Mouse (Mus musculus): ENCODE measurements around the gene Bsdc1. TPM values are rescaled to one million over a fixed set of nuclear protein-coding genes. Genes with fewer than 3 reads are reported as not detected.

The Bsdc1 gene
- not detected in 2 replicates for polyA plus RNA-seq (2012; ENCODE audit: insufficient read depth, insufficient read length, low replicate concordance, missing spikeins)

DNA sequence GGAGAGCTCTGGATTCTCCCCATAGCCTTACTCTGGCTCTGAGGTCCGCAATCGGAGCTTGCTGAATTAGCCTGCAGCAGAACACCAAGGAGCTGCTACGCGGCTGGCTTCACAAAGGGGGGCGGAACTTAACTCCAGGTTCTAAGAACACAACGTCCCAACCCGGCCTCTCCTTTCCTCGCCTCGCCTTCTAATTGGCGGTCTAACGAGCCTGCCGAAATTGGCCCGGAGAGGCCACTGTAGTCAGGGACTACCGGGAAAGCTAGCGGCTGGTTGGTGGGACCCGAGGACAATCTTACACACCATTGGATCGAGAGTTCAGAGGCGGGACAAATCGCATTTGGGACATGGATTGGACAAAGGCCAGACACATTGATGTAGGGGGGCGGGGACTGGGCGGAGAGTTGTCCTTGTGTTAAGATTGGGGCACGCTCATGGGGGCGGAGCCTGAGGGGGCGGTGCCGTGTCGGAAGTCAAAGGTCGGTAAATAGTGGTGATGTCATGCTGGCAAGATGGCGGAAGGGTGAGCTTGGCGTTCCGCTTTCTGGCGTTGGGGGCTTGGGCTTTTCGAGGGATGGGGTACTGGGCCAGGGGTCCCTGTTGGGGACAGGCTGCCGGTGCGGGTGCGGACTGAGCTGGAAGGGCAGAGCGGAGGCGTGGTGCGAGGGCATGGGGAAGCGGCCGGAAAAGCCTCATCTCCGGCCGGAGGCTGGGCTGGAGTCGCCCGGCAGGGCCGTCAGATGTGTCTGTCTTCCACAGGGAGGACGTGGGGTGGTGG lies at the start of gene Bsdc1:
Gene Bsdc1, plus strand, starts transcription at position 399 of the 778 bp plus-strand sequence.
- Histone ChIP-seq H3K4me3 (ENCODE audit: insufficient read depth, low read depth, low read length) (peak within 1 kb of the TSS; percentile 98), H3K27ac (ENCODE audit: insufficient read depth, low read depth, low read length) (peak within 1 kb of the TSS; percentile 91), H3K4me1 (ENCODE audit: control insufficient read depth, insufficient read depth, low read length) (peaks cover 8% of the 10 kb centered on the region)
- under 1% methylated on average over 46 of the region's 46 CpGs for WGBS
- TF ChIP-seq CTCF (IDR thresholded peaks at IDR 0.05; ENCODE audit: insufficient read depth, low read depth, low read length) (no peak), POLR2A (IDR thresholded peaks at IDR 0.05; ENCODE audit: insufficient read depth, low read depth, low read length) (peak; percentile 36)

- 97% methylated on average over 5 of the region's 5 CpGs for WGBS
- H3K4me1 ChIP-seq (ENCODE audit: control insufficient read depth, insufficient read depth, low read length) = no peaks in the 10 kb centered on the region
- no peak overlapping the region for H3K27ac ChIP-seq (ENCODE audit: insufficient read depth, low read depth, low read length)
- TF ChIP-seq POLR2A (IDR thresholded peaks at IDR 0.05; ENCODE audit: insufficient read depth, low read depth, low read length) (no peak), CTCF (IDR thresholded peaks at IDR 0.05; ENCODE audit: insufficient read depth, low read depth, low read length) (no peak)
- H3K4me3 ChIP-seq (ENCODE audit: insufficient read depth, low read depth, low read length) = no peak overlapping the region
These were observed 45.5 kb upstream of the Bsdc1 start for GRCm38 (mm10) chr4:129415892-129416291.

DNA sequence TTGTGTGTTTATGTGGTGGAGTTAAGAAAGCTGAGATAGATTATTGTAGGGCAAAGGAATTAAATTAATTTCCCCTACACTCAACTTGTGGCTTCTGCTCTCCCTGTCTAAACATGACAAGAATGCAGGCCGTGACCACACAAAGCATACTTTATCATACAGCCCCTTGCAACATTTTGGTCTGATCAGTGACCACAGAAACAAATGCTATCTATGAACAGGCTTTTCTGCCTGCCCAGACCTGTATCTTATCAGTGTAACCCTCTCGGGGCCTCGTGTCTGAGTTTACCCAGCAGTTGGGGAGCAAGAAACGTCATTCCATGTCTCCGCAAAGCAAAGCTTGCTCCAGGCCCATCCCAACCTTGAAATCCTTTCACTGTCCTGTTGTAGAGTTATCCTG lies 44.9 kb upstream of the Bsdc1 start:
- Histone ChIP-seq H3K27ac (ENCODE audit: insufficient read depth, low read depth, low read length) (no peak overlapping the region), H3K4me1 (ENCODE audit: control insufficient read depth, insufficient read depth, low read length) (no peaks in the 10 kb centered on the region), H3K4me3 (ENCODE audit: insufficient read depth, low read depth, low read length) (no peak overlapping the region)
- TF ChIP-seq POLR2A (IDR thresholded peaks at IDR 0.05; ENCODE audit: insufficient read depth, low read depth, low read length) (no peak), CTCF (IDR thresholded peaks at IDR 0.05; ENCODE audit: insufficient read depth, low read depth, low read length) (no peak)
- WGBS = 87% methylated on average over 5 of the region's 5 CpGs

DNA sequence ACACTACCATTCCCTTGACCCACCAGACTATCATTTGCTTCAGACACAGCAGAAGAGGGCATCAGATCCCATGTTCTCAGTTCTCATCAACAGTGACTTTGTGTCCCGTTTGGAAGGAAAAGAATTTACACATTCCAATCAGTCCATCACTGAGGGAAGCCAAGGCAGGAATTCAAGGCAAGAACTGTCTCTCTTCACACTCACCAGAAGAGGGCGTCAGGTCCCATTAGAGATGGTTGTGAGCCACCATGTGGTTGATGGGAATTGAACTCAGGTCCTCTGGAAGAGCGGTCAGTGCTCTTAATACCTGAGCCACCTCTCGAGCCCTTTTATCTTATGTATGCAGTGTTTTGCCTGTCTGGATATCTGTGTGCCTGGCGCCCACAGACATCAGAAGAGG lies 43.1 kb upstream of the Bsdc1 start:
- 80% methylated on average over 5 of the region's 5 CpGs for WGBS
- Histone ChIP-seq H3K4me3 (ENCODE audit: insufficient read depth, low read depth, low read length) (no peak overlapping the region), H3K4me1 (ENCODE audit: control insufficient read depth, insufficient read depth, low read length) (no peaks in the 10 kb centered on the region), H3K27ac (ENCODE audit: insufficient read depth, low read depth, low read length) (no peak overlapping the region)
- TF ChIP-seq POLR2A (IDR thresholded peaks at IDR 0.05; ENCODE audit: insufficient read depth, low read depth, low read length) = no peak
- TF ChIP-seq CTCF (IDR thresholded peaks at IDR 0.05; ENCODE audit: insufficient read depth, low read depth, low read length) = no peak

- Histone ChIP-seq H3K4me1 (ENCODE audit: control insufficient read depth, insufficient read depth, low read length) (peaks cover 8% of the 10 kb centered on the region), H3K27ac (ENCODE audit: insufficient read depth, low read depth, low read length) (no peak within 1 kb of the TSS), H3K4me3 (ENCODE audit: insufficient read depth, low read depth, low read length) (peak within 1 kb of the TSS; percentile 56)
- WGBS = 4% methylated on average over 33 of the region's 33 CpGs
- TF ChIP-seq CTCF (IDR thresholded peaks at IDR 0.05; ENCODE audit: insufficient read depth, low read depth, low read length) = no peak
- no peak for TF ChIP-seq POLR2A (IDR thresholded peaks at IDR 0.05; ENCODE audit: insufficient read depth, low read depth, low read length)
These were observed 20.9 kb upstream of the Bsdc1 start, which contains the start of gene Zbtb8b for GRCm38 (mm10) chr4:129440340-129441063. Gene Zbtb8b (minus strand): TSS chr4:129440853.

GRCm38 (mm10) chr4:129441145-129441544 lies 20.2 kb upstream of the Bsdc1 start:
- Histone ChIP-seq H3K4me1 (ENCODE audit: control insufficient read depth, insufficient read depth, low read length) (peaks cover 8% of the 10 kb centered on the region), H3K27ac (ENCODE audit: insufficient read depth, low read depth, low read length) (no peak overlapping the region), H3K4me3 (ENCODE audit: insufficient read depth, low read depth, low read length) (no peak overlapping the region)
- TF ChIP-seq POLR2A (IDR thresholded peaks at IDR 0.05; ENCODE audit: insufficient read depth, low read depth, low read length) (no peak), CTCF (IDR thresholded peaks at IDR 0.05; ENCODE audit: insufficient read depth, low read depth, low read length) (no peak)
- WGBS = 38% methylated on average over 6 of the region's 6 CpGs

- no peaks in the 10 kb centered on the region for H3K4me1 ChIP-seq (ENCODE audit: control insufficient read depth, insufficient read depth, low read length)
- 84% methylated on average over 8 of the region's 8 CpGs for WGBS
- no peak for TF ChIP-seq POLR2A (IDR thresholded peaks at IDR 0.05; ENCODE audit: insufficient read depth, low read depth, low read length)
- no peak for TF ChIP-seq CTCF (IDR thresholded peaks at IDR 0.05; ENCODE audit: insufficient read depth, low read depth, low read length)
- H3K27ac ChIP-seq (ENCODE audit: insufficient read depth, low read depth, low read length) = no peak overlapping the region
- H3K4me3 ChIP-seq (ENCODE audit: insufficient read depth, low read depth, low read length) = no peak overlapping the region
These were observed 14.0 kb upstream of the Bsdc1 start for GRCm38 (mm10) chr4:129447360-129447759.

- no peak for TF ChIP-seq POLR2A (IDR thresholded peaks at IDR 0.05; ENCODE audit: insufficient read depth, low read depth, low read length)
- TF ChIP-seq CTCF (IDR thresholded peaks at IDR 0.05; ENCODE audit: insufficient read depth, low read depth, low read length) = no peak
- H3K4me3 ChIP-seq (ENCODE audit: insufficient read depth, low read depth, low read length) = no peak overlapping the region
- WGBS = 84% methylated on average over 11 of the region's 11 CpGs
- no peak overlapping the region for H3K27ac ChIP-seq (ENCODE audit: insufficient read depth, low read depth, low read length)
- no peaks in the 10 kb centered on the region for H3K4me1 ChIP-seq (ENCODE audit: control insufficient read depth, insufficient read depth, low read length)
These were observed 13.4 kb upstream of the Bsdc1 start for GRCm38 (mm10) chr4:129447778-129448563.
